ENCODE assay signal across 28 mouse cellular contexts in genomic region chr7:68975956-68976355, GRCm38 (mm10).
A peak's percentile ranks its signal among the peaks of the same experiment; 100 is the strongest.
DNase-seq lines count a peak whose midpoint lies in the region; ATAC-seq and TF ChIP-seq lines count a peak whose summit lies in the region.
"Had no signal": no experiment of that assay in that cellular context is flagged by ENCODE, and none has a peak within 500 bp of the region (broad histone marks: within the 10 kb centered on the region; RNA-seq: fewer than 3 reads in every experiment).

No protein-coding gene starts in this region.

- H3K4me3 ChIP-seq in kidney, embryonic 16.5 days (ENCODE audit: low read length), result no peak overlapping the region
- H3K4me3 ChIP-seq in lung, embryonic 15.5 days, result no peak overlapping the region
- H3K4me3 ChIP-seq in lung, adult 2 months (replicated peaks; ENCODE audit: extremely low read depth, low read depth, low read length), result no peak overlapping the region
- H3K4me3 ChIP-seq: forebrain, embryonic 13.5 days; hindbrain, embryonic 10.5 days; limb, embryonic 10.5 days; limb, embryonic 15.5 days; liver, embryonic 15.5 days; megakaryocyte, embryonic 14.5 days; midbrain, embryonic 13.5 days; neural tube, embryonic 12.5 days had no signal

- no peaks in the 10 kb centered on the region for H3K36me3 ChIP-seq in kidney, embryonic 16.5 days (ENCODE audit: insufficient read depth, low read length)
- no peaks in the 10 kb centered on the region for H3K36me3 ChIP-seq in lung, embryonic 15.5 days
- H3K36me3 ChIP-seq: G1E; hindbrain, embryonic 10.5 days; limb, embryonic 10.5 days; limb, embryonic 15.5 days; liver, embryonic 15.5 days; midbrain, embryonic 13.5 days; neural tube, embryonic 12.5 days had no signal

- TF ChIP-seq CTCF in lung, adult 2 months (IDR thresholded peaks at IDR 0.05; ENCODE audit: insufficient read depth, low read length), result no peak
- no peak for TF ChIP-seq CTCF in brain, embryonic 14.5 days (IDR thresholded peaks at IDR 0.05; ENCODE audit: borderline replicate concordance, extremely low read depth, insufficient read depth, insufficient read length)

- no peak for ATAC-seq in kidney, embryonic 16.5 days (ENCODE audit: low FRiP score, low TSS enrichment)
- ATAC-seq in lung, embryonic 15.5 days (ENCODE audit: borderline replicate concordance, extremely low read depth, low FRiP score, low TSS enrichment), result no peak
- ATAC-seq: hindbrain, embryonic 16.5 days; lung, postnatal 0 days; Patski had no signal

- no peaks in the 10 kb centered on the region for H3K27me3 ChIP-seq in kidney, embryonic 16.5 days (ENCODE audit: insufficient read depth, low read length)
- H3K27me3 ChIP-seq in lung, embryonic 15.5 days, result no peaks in the 10 kb centered on the region
- H3K27me3 ChIP-seq: forebrain, embryonic 13.5 days; limb, embryonic 15.5 days; liver, embryonic 15.5 days; megakaryocyte, embryonic 14.5 days; midbrain, embryonic 13.5 days; neural tube, embryonic 12.5 days had no signal

- H3K4me2 ChIP-seq in kidney, embryonic 16.5 days (replicated peaks; ENCODE audit: low read depth, low read length), result no peak overlapping the region
- H3K4me2 ChIP-seq in lung, embryonic 15.5 days, result no peak overlapping the region
- H3K4me2 ChIP-seq: forebrain, embryonic 13.5 days; limb, embryonic 15.5 days; liver, embryonic 15.5 days; midbrain, embryonic 13.5 days; neural tube, embryonic 12.5 days had no signal

- H3K9ac ChIP-seq in kidney, embryonic 16.5 days (replicated peaks; ENCODE audit: low read length), result no peak overlapping the region
- no peak overlapping the region for H3K9ac ChIP-seq in lung, embryonic 15.5 days
- H3K9ac ChIP-seq: forebrain, embryonic 13.5 days; limb, embryonic 15.5 days; liver, embryonic 15.5 days; midbrain, embryonic 13.5 days; neural tube, embryonic 12.5 days had no signal

- no peak overlapping the region for H3K27ac ChIP-seq in kidney, embryonic 16.5 days (ENCODE audit: low read length)
- peak overlapping the region; percentile 13; the same call in 1 of the 2 replicates for H3K27ac ChIP-seq in lung, embryonic 15.5 days
- H3K27ac ChIP-seq: forebrain, embryonic 13.5 days; hindbrain, embryonic 10.5 days; limb, embryonic 10.5 days; limb, embryonic 15.5 days; liver, embryonic 15.5 days; midbrain, embryonic 13.5 days; neural tube, embryonic 12.5 days had no signal

- H3K4me1 ChIP-seq in kidney, embryonic 16.5 days (ENCODE audit: insufficient read depth, low read length), result peaks cover 18% of the 10 kb centered on the region
- peaks cover 19% of the 10 kb centered on the region for H3K4me1 ChIP-seq in lung, embryonic 15.5 days
- H3K4me1 ChIP-seq in lung, adult 2 months (ENCODE audit: control insufficient read depth, insufficient read depth, low read length), result no peaks in the 10 kb centered on the region
- H3K4me1 ChIP-seq: limb, embryonic 15.5 days; liver, embryonic 15.5 days; megakaryocyte, embryonic 14.5 days; neural tube, embryonic 12.5 days had no signal

- 26% methylated on average over 5 of the region's 5 CpGs for WGBS in kidney, embryonic 16.5 days
- 27% methylated on average over 5 of the region's 5 CpGs for WGBS in lung, embryonic 15.5 days
- WGBS in lung, adult 2 months, result 38% methylated on average over 5 of the region's 5 CpGs

- H3K9me3 ChIP-seq in kidney, embryonic 16.5 days (ENCODE audit: low read length), result no peaks in the 10 kb centered on the region
- H3K9me3 ChIP-seq in lung, embryonic 15.5 days, result no peaks in the 10 kb centered on the region
- H3K9me3 ChIP-seq: forebrain, embryonic 13.5 days; hindbrain, embryonic 10.5 days; limb, embryonic 10.5 days; limb, embryonic 15.5 days; liver, embryonic 15.5 days; megakaryocyte, embryonic 14.5 days; midbrain, embryonic 13.5 days; neural tube, embryonic 12.5 days had no signal

- peak; percentile 81 for DNase-seq in kidney, adult 11 months
- no peak for DNase-seq in lung, adult 2 months
- peak; percentile 2 for DNase-seq in brain, embryonic 14.5 days (ENCODE audit: low read depth)
- peak; percentile 61 for DNase-seq in kidney, postnatal 14 days
- no peak for DNase-seq in right cerebral cortex, postnatal 36 days (ENCODE audit: low spot score in 2 of 2)
- no peak for DNase-seq in urinary bladder, postnatal 36 days (ENCODE audit: low spot score in 2 of 2)
- DNase-seq: adrenal gland, postnatal 10 days; cerebellum, adult 11-12 months; cerebellum, postnatal 10 days; gastrocnemius, postnatal 14 days; heart, postnatal 14 days; layer of hippocampus, adult 9-11 months; lung, postnatal 4 days; thymus, postnatal 25 days had no signal

- no peak for TF ChIP-seq POLR2A in lung, adult 2 months (IDR thresholded peaks at IDR 0.05; ENCODE audit: borderline replicate concordance, extremely low read depth, low read depth, low read length)
- no peak for TF ChIP-seq POLR2A in brain, embryonic 14.5 days (IDR thresholded peaks at IDR 0.05; ENCODE audit: borderline replicate concordance, extremely low read depth, insufficient read depth, insufficient read length, poor library complexity, severe bottlenecking)

Comparison
In these comparisons a context has a peak if more than half of its experiments do, and no peak if none do; other contexts are left out.
1. DNase-seq: peak in kidney, adult 11 months (single experiment), brain, embryonic 14.5 days (single experiment) and kidney, postnatal 14 days (single experiment); none in lung, adult 2 months (single experiment), right cerebral cortex, postnatal 36 days (0 of 2) and urinary bladder, postnatal 36 days (0 of 2).